Mouse (Mus musculus): ENCODE measurements around the gene Upk3a. TPM values are rescaled to one million over a fixed set of nuclear protein-coding genes. Genes with fewer than 3 reads are reported as not detected.

The Upk3a gene
- polyA plus RNA-seq, 1 experiment from 2014 or later, result 8.5 TPM

Other genes starting within 250 kb of the Upk3a start
- 0.24 and 0.67 TPM in 2 replicates for gene Phf21b, start 161.1 kb upstream of the Upk3a start, polyA plus RNA-seq (2015; fragmentation: Nextera tagmentation; extraction: Ambion mirVana)
- gene Gm29666, start 97.1 kb upstream of the Upk3a start, polyA plus RNA-seq (2015; fragmentation: Nextera tagmentation; extraction: Ambion mirVana), result 0.38 and 0.44 TPM in 2 replicates
- 37.5 and 39.8 TPM in 2 replicates for gene Nup50, start 93.7 kb upstream of the Upk3a start, polyA plus RNA-seq (2015; fragmentation: Nextera tagmentation; extraction: Ambion mirVana)
- gene 5031439G07Rik, start 28.6 kb upstream of the Upk3a start, polyA plus RNA-seq (2015; fragmentation: Nextera tagmentation; extraction: Ambion mirVana), result 6.8 and 10.6 TPM in 2 replicates
- gene Fam118a, start 11.8 kb downstream of the Upk3a start, polyA plus RNA-seq (2015; fragmentation: Nextera tagmentation; extraction: Ambion mirVana), result 35.0 TPM in 2 replicates
- gene Smc1b, start 114.8 kb downstream of the Upk3a start, polyA plus RNA-seq (2015; fragmentation: Nextera tagmentation; extraction: Ambion mirVana), result 0.21 and 0.39 TPM in 2 replicates
- 0.39 and 0.49 TPM in 2 replicates for gene Ribc2, start 114.9 kb downstream of the Upk3a start, polyA plus RNA-seq (2015; fragmentation: Nextera tagmentation; extraction: Ambion mirVana)
- 248 and 250 TPM in 2 replicates for gene Fbln1, start 188.8 kb downstream of the Upk3a start, polyA plus RNA-seq (2015; fragmentation: Nextera tagmentation; extraction: Ambion mirVana)

All from lung, embryonic 15.5 days (tissue).